Mouse (Mus musculus) forebrain, embryonic 12.5 days (tissue): ENCODE results near the gene Arhgap6. TPM values are rescaled to one million over a fixed set of nuclear protein-coding genes. Genes with fewer than 3 reads are reported as not detected.

Experiments
- ATAC-seq: fragments of 200-750 bp; cut with Nextera tagmentation; 2 replicates; pipeline ENCODE4 v1.8.0; 2017; ENCODE audit warnings: moderate TSS enrichment; ENCODE audit not compliant: low FRiP score
- H3K27ac ChIP-seq: fragments of 300-500 bp; sonication (generic); 2 replicates; pipeline ENCODE4 v1.5.1; 2016; ENCODE audit warnings: mild to moderate bottlenecking
- H3K27me3 ChIP-seq: fragments of 300-500 bp; sonication (generic); 2 replicates; pipeline ENCODE4 v1.6.1; 2016; ENCODE audit warnings: mild to moderate bottlenecking
- H3K36me3 ChIP-seq: fragments of 300-500 bp; sonication (generic); replicated peaks from 2 replicates; pipeline ENCODE4 v1.6.1; 2016; ENCODE audit warnings: mild to moderate bottlenecking
- H3K4me1 ChIP-seq: fragments of 300-500 bp; sonication (generic); 2 replicates; pipeline ENCODE4 v1.6.1; 2016
- H3K4me2 ChIP-seq: fragments of 300-500 bp; sonication (generic); 2 replicates; pipeline ENCODE4 v1.6.1; 2016; ENCODE audit warnings: mild to moderate bottlenecking, moderate library complexity
- H3K4me3 ChIP-seq: fragments of 300-500 bp; sonication (generic); replicated peaks from 2 replicates; pipeline ENCODE4 v1.5.1; 2016; ENCODE audit warnings: mild to moderate bottlenecking
- H3K9ac ChIP-seq: fragments of 300-500 bp; sonication (generic); 2 replicates; pipeline ENCODE4 v1.6.1; 2016; ENCODE audit warnings: mild to moderate bottlenecking
- H3K9me3 ChIP-seq: fragments of 300-500 bp; sonication (generic); 2 replicates; pipeline ENCODE4 v1.6.1; 2016
- WGBS: fragments of 180-500 bp; shearing (Covaris S2); methylation state at CpG from one replicate; pipeline ENCODE4 v1.1.7; 2016; 5-methylcytosine and 5-hydroxymethylcytosine counted together
- polyA plus RNA-seq: library from polyadenylated mRNA; unstranded; fragments of >200 nt; fragmentation: Nextera tagmentation; extraction: Ambion mirVana; gene quantifications from 2 replicates; pipeline ENCODE4 v1.2.1, GENCODE M21; 2016

Arhgap6 gene
- polyA plus RNA-seq, 1 experiment from 2014 or later = 0.73 TPM

GRCm38 (mm10) chrX:169140467-169140866 is 345.6 kb downstream of the Arhgap6 start:
- Histone ChIP-seq H3K4me1 (no peaks in the 10 kb centered on the region), H3K36me3 (no peaks in the 10 kb centered on the region), H3K27ac (no peak overlapping the region), H3K4me2 (no peak overlapping the region), H3K4me3 (no peak overlapping the region), H3K9me3 (no peaks in the 10 kb centered on the region), H3K9ac (no peak overlapping the region), H3K27me3 (no peaks in the 10 kb centered on the region)
- 89% methylated on average over 9 of the region's 9 CpGs for WGBS
- no peak for ATAC-seq

- no peak overlapping the region for H3K4me2 ChIP-seq
- H3K4me1 ChIP-seq = no peaks in the 10 kb centered on the region
- no peak overlapping the region for H3K4me3 ChIP-seq
- ATAC-seq = no peak
- peaks cover 10% of the 10 kb centered on the region; the same call in 1 of the 2 replicates for H3K27me3 ChIP-seq
- no peak overlapping the region for H3K9ac ChIP-seq
- H3K36me3 ChIP-seq = no peaks in the 10 kb centered on the region
- no peak overlapping the region for H3K27ac ChIP-seq
- H3K9me3 ChIP-seq = no peaks in the 10 kb centered on the region
These were observed 358.9 kb downstream of the Arhgap6 start for GRCm38 (mm10) chrX:169153805-169154204.

GRCm38 (mm10) chrX:169158385-169158784 is 363.5 kb downstream of the Arhgap6 start:
- no peaks in the 10 kb centered on the region for H3K36me3 ChIP-seq
- H3K4me3 ChIP-seq = no peak overlapping the region
- H3K27me3 ChIP-seq = no peaks in the 10 kb centered on the region
- no peak overlapping the region for H3K9ac ChIP-seq
- H3K9me3 ChIP-seq = no peaks in the 10 kb centered on the region
- no peak overlapping the region for H3K4me2 ChIP-seq
- no peaks in the 10 kb centered on the region for H3K4me1 ChIP-seq
- WGBS = 80% methylated on average over 6 of the region's 6 CpGs
- no peak for ATAC-seq
- no peak overlapping the region for H3K27ac ChIP-seq

GRCm38 (mm10) chrX:169170981-169171380 is 376.1 kb downstream of the Arhgap6 start:
- Histone ChIP-seq H3K36me3 (no peaks in the 10 kb centered on the region), H3K4me3 (no peak overlapping the region), H3K4me2 (no peak overlapping the region), H3K27ac (no peak overlapping the region), H3K27me3 (peaks cover 7% of the 10 kb centered on the region), H3K9me3 (no peaks in the 10 kb centered on the region), H3K9ac (no peak overlapping the region), H3K4me1 (no peaks in the 10 kb centered on the region)
- no peak for ATAC-seq
- WGBS = 87% methylated on average over 2 of the region's 2 CpGs

- H3K4me3 ChIP-seq = no peak overlapping the region
- H3K27me3 ChIP-seq = peaks cover 7% of the 10 kb centered on the region
- WGBS = 86% methylated on average over 1 of the region's 1 CpGs
- no peaks in the 10 kb centered on the region for H3K4me1 ChIP-seq
- ATAC-seq = no peak
- H3K9me3 ChIP-seq = no peaks in the 10 kb centered on the region
- no peak overlapping the region for H3K27ac ChIP-seq
- H3K4me2 ChIP-seq = no peak overlapping the region
- no peak overlapping the region for H3K9ac ChIP-seq
- no peaks in the 10 kb centered on the region for H3K36me3 ChIP-seq
These were observed 378.9 kb downstream of the Arhgap6 start for GRCm38 (mm10) chrX:169173796-169174195.

- Histone ChIP-seq H3K9ac (no peak overlapping the region), H3K4me2 (no peak overlapping the region), H3K4me3 (no peak overlapping the region), H3K27ac (no peak overlapping the region), H3K36me3 (no peaks in the 10 kb centered on the region), H3K9me3 (no peaks in the 10 kb centered on the region), H3K4me1 (no peaks in the 10 kb centered on the region), H3K27me3 (peaks cover 5% of the 10 kb centered on the region)
- 58% methylated on average over 2 of the region's 2 CpGs for WGBS
- no peak for ATAC-seq
These were observed 383.7 kb downstream of the Arhgap6 start for GRCm38 (mm10) chrX:169178634-169179033.

- Histone ChIP-seq H3K36me3 (no peaks in the 10 kb centered on the region), H3K4me3 (no peak within 1 kb of the TSS), H3K9ac (no peak within 1 kb of the TSS), H3K4me1 (no peaks in the 10 kb centered on the region), H3K27me3 (0 out of 2 replicates have a peak, but pooled peaks cover 4% of the 10 kb centered on the region), H3K27ac (no peak within 1 kb of the TSS), H3K9me3 (no peaks in the 10 kb centered on the region), H3K4me2 (no peak within 1 kb of the TSS)
- ATAC-seq = no peak
- 83% methylated on average over 5 of the region's 5 CpGs for WGBS
These were observed 392.2 kb downstream of the Arhgap6 start, which contains the start of gene Amelx for GRCm38 (mm10) chrX:169187100-169187499. Gene Amelx, minus strand, starts transcription at chrX:169187200.

GRCm38 (mm10) chrX:169210019-169210418 is 415.1 kb downstream of the Arhgap6 start:
- Histone ChIP-seq H3K27me3 (peaks cover 11% of the 10 kb centered on the region; the same call in 1 of the 2 replicates), H3K4me2 (no peak overlapping the region), H3K27ac (no peak overlapping the region), H3K36me3 (no peaks in the 10 kb centered on the region), H3K4me1 (no peaks in the 10 kb centered on the region), H3K9ac (no peak overlapping the region), H3K4me3 (no peak overlapping the region), H3K9me3 (no peaks in the 10 kb centered on the region)
- ATAC-seq = no peak
- WGBS = 67% methylated on average over 3 of the region's 3 CpGs

GRCm38 (mm10) chrX:169220064-169220463 is 425.2 kb downstream of the Arhgap6 start:
- Histone ChIP-seq H3K4me1 (no peaks in the 10 kb centered on the region), H3K27ac (no peak overlapping the region), H3K27me3 (peaks cover 21% of the 10 kb centered on the region; the same call in 1 of the 2 replicates), H3K9me3 (no peaks in the 10 kb centered on the region), H3K4me3 (no peak overlapping the region), H3K4me2 (no peak overlapping the region), H3K36me3 (no peaks in the 10 kb centered on the region), H3K9ac (no peak overlapping the region)
- no peak for ATAC-seq
- 76% methylated on average over 8 of the region's 8 CpGs for WGBS

- Histone ChIP-seq H3K9ac (no peak overlapping the region), H3K4me2 (no peak overlapping the region), H3K9me3 (no peaks in the 10 kb centered on the region), H3K27ac (no peak overlapping the region), H3K4me1 (no peaks in the 10 kb centered on the region), H3K27me3 (peaks cover 16% of the 10 kb centered on the region; the same call in 1 of the 2 replicates), H3K36me3 (no peaks in the 10 kb centered on the region), H3K4me3 (no peak overlapping the region)
- WGBS = 80% methylated on average over 3 of the region's 3 CpGs
- ATAC-seq = no peak
These were observed 427.6 kb downstream of the Arhgap6 start for GRCm38 (mm10) chrX:169222357-169223062.

- H3K9ac ChIP-seq = no peak overlapping the region
- no peaks in the 10 kb centered on the region for H3K36me3 ChIP-seq
- no peak overlapping the region for H3K4me2 ChIP-seq
- H3K27ac ChIP-seq = no peak overlapping the region
- ATAC-seq = no peak
- 79% methylated on average over 1 of the region's 1 CpGs for WGBS
- H3K27me3 ChIP-seq = peaks cover 9% of the 10 kb centered on the region; the same call in 1 of the 2 replicates
- no peaks in the 10 kb centered on the region for H3K9me3 ChIP-seq
- no peak overlapping the region for H3K4me3 ChIP-seq
- no peaks in the 10 kb centered on the region for H3K4me1 ChIP-seq
These were observed 461.0 kb downstream of the Arhgap6 start for GRCm38 (mm10) chrX:169255915-169256314.

GRCm38 (mm10) chrX:169256741-169257140 is 461.8 kb downstream of the Arhgap6 start:
- Histone ChIP-seq H3K9me3 (no peaks in the 10 kb centered on the region), H3K4me1 (no peaks in the 10 kb centered on the region), H3K27ac (no peak overlapping the region), H3K9ac (no peak overlapping the region), H3K4me2 (no peak overlapping the region), H3K36me3 (no peaks in the 10 kb centered on the region), H3K27me3 (peaks cover 12% of the 10 kb centered on the region; the same call in 1 of the 2 replicates), H3K4me3 (no peak overlapping the region)
- ATAC-seq = no peak

- no peaks in the 10 kb centered on the region for H3K9me3 ChIP-seq
- H3K27ac ChIP-seq = no peak overlapping the region
- no peak overlapping the region for H3K9ac ChIP-seq
- WGBS = 76% methylated on average over 3 of the region's 3 CpGs
- no peaks in the 10 kb centered on the region for H3K4me1 ChIP-seq
- no peak overlapping the region for H3K4me3 ChIP-seq
- no peaks in the 10 kb centered on the region for H3K36me3 ChIP-seq
- H3K4me2 ChIP-seq = no peak overlapping the region
- peaks cover 13% of the 10 kb centered on the region; the same call in 1 of the 2 replicates for H3K27me3 ChIP-seq
- no peak for ATAC-seq
These were observed 466.1 kb downstream of the Arhgap6 start for GRCm38 (mm10) chrX:169261034-169261433.
